Mouse (Mus musculus) testis, postnatal 14 days (tissue): ENCODE measurements at regions not wholly inside any gene's neighbourhood (a gene's known extent, or its start where the extent isn't known, plus 50 kb on each side); places are given as distances from the start of the nearest gene placed in this dataset.
"Not testable (repeated sequence)": the region's sequence is repeated elsewhere in the genome, so short reads cannot be mapped to it uniquely, and the experiment has no call there.

Source experiments
- DNase-seq: peaks from one replicate; pipeline ENCODE4 v3.0.0; 2021; ENCODE audit warnings: low spot score

GRCm38 (mm10) chrX:76077781-76078180 lies 186.3 kb upstream of the Cldn34b3 start:
- DNase-seq: peak; percentile 3

- DNase-seq: no peak
Measured at GRCm38 (mm10) chrX:76082670-76083069, 181.4 kb upstream of the Cldn34b3 start.

GRCm38 (mm10) chrX:76110763-76111474 lies 153.2 kb upstream of the Cldn34b3 start:
- DNase-seq: no peak

GRCm38 (mm10) chrX:76116086-76116485 lies 148.0 kb upstream of the Cldn34b3 start:
- no peak for DNase-seq

GRCm38 (mm10) chrX:76116562-76116961 lies 147.5 kb upstream of the Cldn34b3 start:
- no peak for DNase-seq

- DNase-seq: no peak
Measured at GRCm38 (mm10) chrX:76120936-76121335, 143.2 kb upstream of the Cldn34b3 start.

GRCm38 (mm10) chrX:76123355-76123754 lies 140.7 kb upstream of the Cldn34b3 start:
- no peak for DNase-seq

- peak; percentile 12 for DNase-seq
Measured at GRCm38 (mm10) chrX:76137729-76138128, 126.4 kb upstream of the Cldn34b3 start.

GRCm38 (mm10) chrX:76141022-76141421 lies 123.1 kb upstream of the Cldn34b3 start:
- no peak for DNase-seq

GRCm38 (mm10) chrX:76174806-76175205 lies 89.3 kb upstream of the Cldn34b3 start:
- not testable (repeated sequence) for DNase-seq

DNA sequence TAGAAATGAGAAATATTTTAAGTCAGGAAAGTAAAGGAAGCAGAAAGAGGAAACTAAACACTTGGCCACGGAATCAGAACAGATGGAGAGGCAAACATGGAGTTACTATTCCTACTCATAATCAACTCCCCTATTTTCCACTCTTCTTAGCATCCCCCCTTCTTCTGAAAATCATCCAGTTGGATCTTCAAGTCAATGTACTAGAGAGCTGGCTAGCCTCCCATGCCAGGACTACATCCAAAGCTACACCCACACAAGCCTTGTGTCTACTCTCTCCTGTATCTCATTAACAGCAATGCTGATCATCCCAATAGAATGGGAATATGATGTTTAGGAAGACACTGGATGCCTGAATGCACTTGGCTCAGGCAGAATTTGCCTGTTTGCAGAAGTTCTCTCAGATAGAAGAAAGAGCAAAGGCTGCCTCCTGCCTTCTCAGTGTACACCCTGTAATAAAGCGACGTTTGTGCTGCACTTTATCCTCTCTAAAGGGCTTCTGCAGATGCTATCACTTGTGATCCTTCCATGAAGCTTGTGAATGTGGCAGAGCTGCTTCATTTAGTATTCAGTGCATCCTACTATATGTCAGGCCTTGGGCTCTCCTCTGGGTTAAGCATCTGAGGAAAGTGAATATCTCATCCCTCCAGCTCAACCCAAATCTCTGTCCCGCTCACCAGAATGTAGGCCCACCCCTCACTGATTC lies 82.5 kb upstream of the Cldn34b3 start:
- DNase-seq: no peak

GRCm38 (mm10) chrX:76200607-76201006 lies 63.5 kb upstream of the Cldn34b3 start:
- DNase-seq: no peak

DNA sequence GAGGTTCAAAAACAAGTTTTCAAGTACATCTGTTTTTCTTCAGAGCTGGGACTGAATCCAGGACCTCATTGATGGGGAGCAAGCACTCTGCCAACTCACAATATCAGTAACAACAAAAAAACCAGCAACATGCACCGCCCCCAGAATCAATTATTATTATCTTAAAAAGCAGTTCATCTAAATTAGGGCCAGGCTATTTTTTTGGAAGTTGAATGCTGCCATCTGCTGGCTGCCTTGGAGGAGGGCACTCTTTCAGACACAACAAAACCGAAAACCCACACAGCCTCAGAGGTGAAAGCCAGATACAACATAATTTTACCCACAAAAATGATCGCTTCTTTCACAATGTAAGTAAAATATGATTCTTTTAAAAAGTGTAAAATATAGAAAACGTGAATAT lies 62.7 kb upstream of the Cldn34b3 start:
- no peak for DNase-seq
